Mouse (Mus musculus): ENCODE measurements around the gene Tmem151b. TPM values are rescaled to one million over a fixed set of nuclear protein-coding genes. Genes with fewer than 3 reads are reported as not detected.

Tmem151b gene
- total RNA-seq, 2 experiments from 2014 or later = 0.08 TPM; not detected in 1

DNA sequence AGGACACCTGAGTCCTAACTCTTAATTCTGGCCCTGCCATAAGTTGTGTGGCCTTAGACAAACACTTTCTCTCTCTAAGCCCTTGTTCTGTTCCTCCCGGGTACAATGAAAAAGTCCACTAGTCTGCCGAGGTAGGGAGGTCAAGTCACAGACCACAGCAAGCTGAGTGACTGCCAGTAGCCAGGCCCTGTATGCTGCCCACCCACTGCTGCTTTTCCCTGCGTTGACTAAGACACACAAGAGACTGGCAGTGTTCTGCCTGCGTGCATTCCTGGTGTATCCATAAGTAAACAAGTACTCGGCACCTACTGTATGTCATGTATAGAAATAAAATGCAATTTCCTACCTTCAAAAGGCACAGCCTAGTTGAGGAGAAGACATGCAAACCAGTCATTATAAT, 776 bp upstream of the Tmem151b start:
- intact Hi-C loops (cut with DNase I) = no loop called here
- DNase-seq = no peak

DNA sequence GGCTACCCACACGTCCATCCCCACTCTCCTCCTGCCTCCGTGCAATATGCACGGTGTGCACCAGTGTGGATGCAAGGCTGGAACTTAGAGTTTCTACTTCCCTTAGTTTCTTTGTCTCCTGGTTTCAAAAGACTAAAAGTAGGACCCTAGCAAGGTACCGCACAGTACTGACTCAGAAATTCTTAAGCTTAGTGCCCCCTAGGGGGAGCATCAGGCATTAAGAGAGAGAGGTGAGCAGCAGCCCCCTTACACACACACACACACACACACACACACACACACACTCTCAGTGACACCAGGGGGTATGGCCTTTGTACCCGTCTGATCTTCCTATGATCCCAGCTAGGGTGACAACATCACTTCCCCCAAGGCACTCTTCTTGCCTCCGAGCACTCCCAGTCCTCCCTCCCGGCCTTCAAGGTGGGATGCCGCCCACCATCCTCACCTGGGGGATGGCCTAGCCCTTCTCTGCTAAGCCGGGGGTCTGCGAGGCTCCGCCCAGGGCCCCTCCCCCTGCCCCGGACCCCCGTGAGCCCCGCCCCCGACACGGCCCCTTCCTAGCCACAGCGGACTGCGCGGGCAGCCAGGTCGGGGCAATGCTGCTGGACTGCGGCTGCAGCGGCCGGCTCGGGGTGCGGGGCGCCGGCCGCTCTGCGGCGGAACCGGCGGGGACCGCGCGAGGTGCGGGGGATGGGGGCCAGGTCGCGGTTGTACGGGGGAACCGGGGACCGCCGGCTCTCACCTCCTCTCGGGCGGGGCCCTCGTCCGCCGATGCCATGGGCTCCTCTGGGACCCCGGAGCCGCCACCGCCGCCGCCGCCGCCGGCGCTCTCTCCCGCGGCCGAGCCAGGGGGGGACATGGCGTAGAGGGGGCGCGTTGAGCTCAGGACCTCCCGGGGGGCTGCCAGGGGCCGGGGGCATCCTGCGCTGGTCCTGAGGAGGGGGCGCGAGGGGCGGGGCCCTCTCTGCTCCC, 650 bp downstream of the Tmem151b start:
- intact Hi-C loops (cut with DNase I) = no loop called here
- DNase-seq = no peak

DNA sequence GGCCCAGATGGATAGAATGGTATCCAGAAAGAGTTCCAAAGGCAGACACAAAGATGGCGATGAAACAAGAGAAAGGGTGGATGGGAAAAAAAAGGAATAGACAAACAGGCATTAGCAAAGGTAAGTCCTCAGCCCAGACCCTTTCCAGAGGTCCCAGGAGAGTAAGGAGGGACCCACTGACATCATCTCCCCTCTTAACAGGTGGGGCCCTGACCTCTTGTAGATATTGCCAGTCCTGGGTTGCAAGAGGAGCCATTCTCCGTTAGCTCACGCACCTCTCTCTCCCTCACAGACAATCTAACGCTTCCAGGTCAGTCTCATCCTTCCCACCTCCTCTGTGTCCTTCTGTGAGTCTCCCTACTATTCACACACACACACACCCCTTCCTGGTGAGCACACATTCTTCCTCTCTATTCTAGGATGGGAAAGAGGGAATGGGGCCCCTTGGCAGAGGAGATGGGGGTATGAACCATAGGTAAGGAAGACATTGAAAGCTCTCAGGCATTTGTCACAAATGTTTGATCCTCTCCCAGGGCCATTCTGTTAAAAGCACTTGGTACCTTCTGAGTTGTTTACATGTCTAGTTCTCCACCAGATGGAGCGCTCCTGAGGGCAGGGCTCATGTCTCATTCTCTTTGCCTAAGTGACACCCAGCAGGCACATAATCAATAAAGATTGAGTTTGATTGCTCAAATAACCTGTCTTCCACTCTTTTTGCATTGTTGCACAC, 1.9 kb downstream of the Tmem151b start:
- intact Hi-C loops (cut with DNase I) = no loop called here
- DNase-seq = no peak

DNA sequence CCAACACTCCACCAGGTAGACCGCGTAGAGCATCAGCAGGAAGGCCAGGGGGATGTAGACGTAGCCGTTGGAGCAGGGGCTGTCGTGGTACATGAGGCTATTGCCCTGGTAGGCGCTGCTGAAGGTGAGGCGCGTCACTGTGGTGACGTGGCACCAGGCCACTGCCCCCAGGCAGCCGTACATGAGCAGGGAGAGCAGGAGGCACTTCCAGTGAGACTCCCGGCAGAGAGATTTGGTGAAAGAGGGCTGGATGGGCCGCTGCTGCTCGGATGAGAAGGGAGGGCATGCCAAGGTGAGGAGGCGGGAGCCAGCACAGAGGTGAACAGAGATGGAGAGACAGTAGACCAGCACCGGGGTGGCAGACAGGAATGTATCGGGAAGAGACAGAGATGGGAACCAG, 2.5 kb downstream of the Tmem151b start:
- no peak for DNase-seq
- intact Hi-C loops (cut with DNase I) = no loop called here

DNA sequence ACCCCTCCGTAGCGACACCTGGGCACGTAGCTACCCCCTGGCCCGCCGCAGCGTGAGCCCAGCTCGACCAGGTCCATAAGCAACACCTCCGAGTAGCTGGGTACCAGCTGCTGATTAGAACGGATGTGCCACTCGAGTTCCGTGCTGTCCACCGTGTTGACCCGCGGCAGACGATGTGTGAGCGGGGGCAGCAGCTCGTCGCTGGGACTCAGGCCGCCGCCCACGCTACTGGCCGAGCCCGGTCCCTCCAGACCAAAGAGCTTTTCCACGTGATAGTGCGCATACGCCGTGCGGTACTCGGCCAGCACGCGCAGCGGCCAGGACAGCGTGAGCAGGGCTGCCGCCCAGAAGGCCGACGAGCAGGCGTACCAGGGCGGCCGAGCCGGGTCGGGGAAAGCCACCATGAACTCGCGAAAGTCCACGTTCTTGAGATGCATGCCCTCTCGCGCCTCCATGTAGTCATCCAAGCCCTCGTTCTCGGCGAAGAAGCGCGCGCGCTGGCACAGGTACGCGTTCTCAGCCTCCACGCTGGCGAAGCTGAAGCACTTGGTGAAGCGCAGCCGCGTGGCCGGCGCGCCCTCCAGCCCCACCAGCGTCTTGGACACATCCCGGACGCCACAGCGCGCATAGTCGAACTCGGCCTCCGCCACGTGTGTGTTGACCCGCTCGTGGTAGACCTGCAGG, 4.1 kb downstream of the Tmem151b start:
- intact Hi-C loops (cut with DNase I) = no loop called here
- no peak for DNase-seq

GRCm38 (mm10) chr17:45544873-45545277, 4.6 kb downstream of the Tmem151b start:
- DNase-seq = no peak
- intact Hi-C loops (cut with DNase I) = no loop called here

- intact Hi-C loops (cut with DNase I) = no loop called here
- no peak for DNase-seq
These were observed 5.2 kb downstream of the Tmem151b start for GRCm38 (mm10) chr17:45544001-45544872.

GRCm38 (mm10) chr17:45543115-45543514, 6.4 kb downstream of the Tmem151b start:
- DNase-seq = no peak
- intact Hi-C loops (cut with DNase I) = no loop called here

DNA sequence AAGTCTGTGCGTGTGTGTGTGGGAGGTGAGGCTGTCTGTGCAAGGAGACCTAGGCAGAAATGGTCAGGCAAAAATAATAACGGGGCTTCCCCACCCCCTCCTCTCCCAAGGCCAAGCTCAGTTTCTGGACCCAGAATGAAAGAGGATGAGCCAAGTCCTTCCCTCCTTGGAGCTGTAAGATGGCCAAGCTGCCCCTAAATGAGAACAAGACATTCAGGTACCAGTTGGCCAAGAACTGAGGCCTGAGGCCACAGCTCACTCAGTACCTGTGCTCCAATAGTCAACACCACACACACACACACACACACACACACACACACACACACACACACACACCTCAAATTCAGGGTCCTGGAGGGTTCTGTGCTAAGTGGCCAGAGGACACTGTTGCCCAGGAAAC, 6.8 kb downstream of the Tmem151b start:
- DNase-seq = no peak
- intact Hi-C loops (cut with DNase I) = no loop called here

- intact Hi-C loops (cut with DNase I) = no loop called here
- no peak for DNase-seq
These were observed 7.3 kb downstream of the Tmem151b start for GRCm38 (mm10) chr17:45542129-45542528.

DNA sequence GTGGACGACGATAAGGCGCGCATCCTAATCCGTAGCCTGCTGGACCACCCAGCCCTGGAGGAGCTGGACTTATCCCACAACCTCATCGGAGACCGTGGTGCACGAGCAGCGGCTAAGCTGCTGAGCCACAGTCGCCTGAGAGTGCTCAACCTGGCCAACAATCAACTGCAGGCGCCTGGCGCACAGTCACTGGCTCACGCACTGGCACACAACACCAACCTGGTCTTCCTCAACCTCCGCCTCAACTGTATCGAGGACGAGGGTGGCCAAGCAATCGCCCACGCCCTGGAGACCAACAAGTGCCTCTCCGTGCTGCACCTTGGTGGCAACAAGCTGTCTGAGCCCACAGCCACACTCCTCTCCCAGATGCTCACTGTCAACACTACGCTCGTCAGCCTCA, 9.8 kb downstream of the Tmem151b start:
- intact Hi-C loops (cut with DNase I) = no loop called here
- DNase-seq = no peak

GRCm38 (mm10) chr17:45538394-45538793, 11.1 kb downstream of the Tmem151b start:
- no peak for DNase-seq
- intact Hi-C loops (cut with DNase I) = no loop called here

DNA sequence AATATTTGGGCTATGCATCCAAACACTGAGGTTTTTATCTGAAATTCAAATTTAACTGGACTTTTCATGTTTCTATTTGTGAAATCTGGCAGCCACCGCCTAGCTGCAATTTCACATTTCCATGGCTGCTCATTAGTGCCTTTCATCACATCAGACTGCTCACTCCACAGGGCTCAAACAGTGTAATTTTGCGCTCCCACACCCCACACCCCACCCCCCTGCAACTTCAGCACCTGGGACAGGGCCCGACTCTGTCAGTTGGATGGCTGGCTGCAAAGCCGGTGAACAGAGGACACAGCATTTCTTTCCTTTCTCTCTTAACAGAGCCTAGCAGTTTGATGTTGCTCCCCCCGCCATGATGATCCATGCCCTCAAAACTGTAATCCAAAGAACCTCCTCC, 13.2 kb downstream of the Tmem151b start:
- no peak for DNase-seq
- intact Hi-C loops (cut with DNase I) = no loop called here

- no peak for DNase-seq
These were observed 16.6 kb downstream of the Tmem151b start for GRCm38 (mm10) chr17:45532896-45533295.

GRCm38 (mm10) chr17:45530346-45530782, 19.1 kb downstream of the Tmem151b start:
- no peak for DNase-seq
- intact Hi-C loops (cut with DNase I) = no loop called here

More at GRCm38 (mm10) chr17:45532896-45533295, 16.6 kb downstream of the Tmem151b start:
- intact Hi-C loops (cut with DNase I) = no loop called here

- DNase-seq = no peak
- intact Hi-C loops (cut with DNase I) = no loop called here
These were observed 22.9 kb downstream of the Tmem151b start for GRCm38 (mm10) chr17:45526571-45526970.

DNA sequence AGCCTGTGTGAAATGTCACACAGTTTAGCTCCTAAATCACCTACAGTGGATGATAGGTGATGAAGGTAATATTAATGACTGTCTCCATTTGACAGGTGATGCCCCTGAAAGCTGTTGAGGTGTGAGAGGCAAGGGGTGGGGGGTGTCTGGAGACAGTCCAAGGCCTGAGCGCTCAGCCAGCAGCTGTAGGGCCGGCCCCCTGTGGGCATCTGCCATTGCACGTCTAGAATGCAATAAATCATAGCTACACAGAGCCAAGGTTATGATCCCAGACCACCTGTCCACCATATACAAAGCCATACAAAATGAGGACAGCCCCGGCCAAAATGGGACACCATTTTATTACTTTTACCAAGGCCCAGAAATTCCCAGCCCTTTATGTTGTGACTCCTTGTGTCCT, 24.5 kb downstream of the Tmem151b start:
- DNase-seq = no peak
- intact Hi-C loops (cut with DNase I) = no loop called here

DNA sequence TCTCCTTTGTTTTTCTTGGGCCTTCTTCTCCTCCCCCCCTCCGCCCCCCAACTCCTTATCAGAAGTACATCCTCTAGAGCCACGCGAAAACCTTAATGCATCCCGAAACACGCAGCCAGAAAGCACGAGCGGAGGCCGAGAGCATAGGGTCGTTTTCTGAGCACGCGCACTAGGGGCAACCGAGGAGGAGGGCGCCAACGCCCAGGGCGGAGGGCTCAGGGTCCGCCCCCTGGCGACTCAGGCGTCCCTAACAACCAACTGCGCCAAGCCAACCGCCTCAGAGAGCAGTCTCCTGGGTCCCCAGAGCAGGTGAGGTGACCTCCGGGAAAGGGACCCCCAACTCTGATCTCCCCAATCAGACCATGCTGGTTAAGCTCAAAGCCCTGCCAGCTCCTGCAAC, 26.2 kb downstream of the Tmem151b start, which contains the start of gene Tcte1:
Gene Tcte1, plus strand, starts transcription at position 172 of the 400 bp plus-strand sequence.
- no peak for DNase-seq
- intact Hi-C loops (cut with DNase I) = no loop called here

DNA sequence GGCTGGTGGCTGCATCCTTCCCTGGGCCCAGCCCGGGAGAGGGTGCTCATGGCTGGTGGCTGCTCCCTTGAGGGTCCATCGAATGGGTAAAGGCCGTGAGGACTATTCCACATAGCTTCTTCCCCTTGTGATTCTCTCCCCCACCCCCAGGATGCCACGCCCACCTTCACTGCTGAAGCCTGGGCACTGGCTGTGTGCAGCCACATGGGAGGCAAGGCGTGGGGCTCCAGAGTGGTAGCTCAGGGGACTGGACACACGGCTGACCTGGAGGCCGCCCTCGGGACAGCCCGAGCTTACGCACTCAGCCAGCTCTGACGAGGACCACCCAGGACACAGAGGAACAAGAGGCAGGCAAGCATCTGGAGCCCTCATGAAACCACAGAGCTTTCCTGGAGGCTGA, 29.3 kb downstream of the Tmem151b start:
- DNase-seq = no peak
- intact Hi-C loops (cut with DNase I) = no loop called here
